Mouse (Mus musculus) E14TG2a.4 (cell line): ENCODE data around the gene Slc4a7.
A peak's percentile ranks its signal among the peaks of the same experiment; 100 is the strongest.

Source experiments
- H3K27me3 ChIP-seq: 2 replicates; pipeline ENCODE4 v1.6.1; 2014; ENCODE audit warnings: low read length, control low read depth; ENCODE audit not compliant: insufficient read depth
- H3K36me3 ChIP-seq: 2 replicates; pipeline ENCODE4 v1.6.1; 2014; ENCODE audit warnings: low read length, control low read depth; ENCODE audit not compliant: insufficient read depth
- H3K4me1 ChIP-seq: replicated peaks from 2 replicates; pipeline ENCODE4 v1.6.1; 2014; ENCODE audit warnings: low read depth, low read length, control low read depth
- H3K4me3 ChIP-seq: replicated peaks from 2 replicates; pipeline ENCODE4 v1.5.1; 2014; ENCODE audit warnings: mild to moderate bottlenecking, low read length
- H3K9me3 ChIP-seq: 2 replicates; pipeline ENCODE4 v1.6.1; 2014; ENCODE audit warnings: low read length, control low read depth
- CTCF ChIP-seq: conservative IDR thresholded peaks from 2 replicates; pipeline ENCODE4 v1.5.1; 2014; ENCODE audit warnings: low read length
- NANOG ChIP-seq: IDR thresholded peaks from 2 replicates; pipeline ENCODE4 v1.6.1; 2014; ENCODE audit warnings: borderline replicate concordance, low read length, mixed read lengths
- POU5F1 ChIP-seq: IDR thresholded peaks from 2 replicates; pipeline ENCODE4 v1.6.1; 2014; ENCODE audit warnings: low read length, borderline replicate concordance

Slc4a7 gene

DNA sequence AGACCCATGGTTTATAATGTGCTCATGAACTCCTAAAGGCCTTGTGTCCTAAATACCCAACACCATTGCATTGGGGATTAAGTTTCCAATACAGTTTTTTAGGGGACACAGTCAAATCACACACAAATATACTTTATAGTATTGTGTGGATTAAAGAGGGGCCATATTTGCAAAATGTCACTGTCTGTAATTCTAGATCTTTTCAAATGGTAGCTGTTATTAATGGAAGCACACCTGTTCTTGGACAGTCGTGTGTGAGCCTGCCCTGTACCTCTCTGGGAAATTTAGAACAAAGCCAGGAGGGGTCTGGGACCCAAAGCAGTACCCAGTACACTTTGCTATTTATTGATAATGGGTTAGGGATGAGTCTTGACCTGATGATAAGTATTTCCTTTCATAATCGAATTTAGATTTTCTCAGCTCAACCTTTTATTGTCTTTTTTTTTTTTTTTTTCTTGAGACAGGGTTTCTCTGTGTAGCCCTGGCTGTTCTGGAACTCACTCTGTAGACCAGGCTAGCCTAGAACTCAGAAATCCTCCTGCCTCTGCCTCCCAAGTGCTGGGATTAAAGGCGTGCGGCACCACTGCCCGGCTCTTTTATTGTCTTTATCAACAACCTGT lies at the start of gene Slc4a7:
Slc4a7 (plus strand) TSS at position 570 of the 620 bp plus-strand sequence.
- H3K4me1 ChIP-seq = peaks cover 8% of the 10 kb centered on the region
- TF ChIP-seq POU5F1 (no peak), CTCF (no peak), NANOG (no peak)
- 0 out of 2 replicates have a peak, but pooled peaks cover 3% of the 10 kb centered on the region for H3K27me3 ChIP-seq
- H3K4me3 ChIP-seq = peak within 1 kb of the TSS; percentile 91
- no peaks in the 10 kb centered on the region for H3K36me3 ChIP-seq
- no peaks in the 10 kb centered on the region for H3K9me3 ChIP-seq

DNA sequence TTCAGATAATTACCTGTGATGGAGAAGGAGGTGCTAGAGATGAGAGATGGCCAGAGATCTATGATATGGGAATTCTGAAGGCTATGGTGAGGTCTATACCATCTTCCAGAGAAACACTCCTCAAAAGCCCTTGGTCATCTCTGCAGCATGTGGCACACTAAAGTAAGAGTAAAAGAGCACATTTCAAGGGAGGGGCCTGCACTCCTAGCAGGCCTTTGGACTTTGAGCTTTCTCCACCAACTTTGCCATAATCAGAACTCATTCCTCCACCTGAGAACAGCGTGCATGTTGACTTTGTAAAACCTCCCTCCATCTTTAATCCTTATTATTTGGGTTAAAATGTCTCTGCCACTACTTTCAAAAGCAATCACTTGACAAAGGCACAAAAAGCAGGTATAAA lies 31.5 kb upstream of the Slc4a7 start:
- no peak overlapping the region for H3K4me3 ChIP-seq
- H3K9me3 ChIP-seq = peaks cover 30% of the 10 kb centered on the region
- TF ChIP-seq POU5F1 (no peak), NANOG (no peak), CTCF (no peak)
- no peaks in the 10 kb centered on the region for H3K4me1 ChIP-seq
- no peaks in the 10 kb centered on the region for H3K27me3 ChIP-seq
- no peaks in the 10 kb centered on the region for H3K36me3 ChIP-seq

GRCm38 (mm10) chr14:14681611-14682010 lies 20.5 kb upstream of the Slc4a7 start:
- no peaks in the 10 kb centered on the region for H3K36me3 ChIP-seq
- H3K4me1 ChIP-seq = no peaks in the 10 kb centered on the region
- H3K9me3 ChIP-seq = no peaks in the 10 kb centered on the region
- H3K27me3 ChIP-seq = no peaks in the 10 kb centered on the region
- H3K4me3 ChIP-seq = no peak overlapping the region
- no peak for TF ChIP-seq POU5F1
- TF ChIP-seq CTCF = no peak
- no peak for TF ChIP-seq NANOG

DNA sequence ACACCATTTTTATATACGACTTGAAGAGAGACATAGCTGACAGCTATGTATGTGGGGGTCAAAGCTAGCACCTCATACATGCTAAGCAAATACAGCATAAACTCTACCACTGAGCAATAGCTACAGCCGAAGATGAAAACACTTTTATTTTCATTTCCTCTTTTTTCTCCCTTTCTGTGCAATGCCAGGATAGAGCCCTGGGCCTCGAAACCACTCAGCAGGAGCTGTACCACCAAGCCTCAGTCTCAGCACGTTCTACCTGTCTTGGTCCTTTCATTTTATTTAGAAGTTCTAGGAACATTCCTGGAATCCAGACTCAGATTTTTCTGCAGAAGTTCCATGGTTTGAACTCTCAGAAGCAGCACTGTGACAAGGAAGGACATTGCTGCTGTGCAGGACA lies 17.3 kb upstream of the Slc4a7 start:
- TF ChIP-seq POU5F1 (no peak), CTCF (no peak), NANOG (no peak)
- Histone ChIP-seq H3K4me3 (no peak overlapping the region), H3K4me1 (no peaks in the 10 kb centered on the region), H3K9me3 (no peaks in the 10 kb centered on the region), H3K36me3 (no peaks in the 10 kb centered on the region), H3K27me3 (no peaks in the 10 kb centered on the region)

DNA sequence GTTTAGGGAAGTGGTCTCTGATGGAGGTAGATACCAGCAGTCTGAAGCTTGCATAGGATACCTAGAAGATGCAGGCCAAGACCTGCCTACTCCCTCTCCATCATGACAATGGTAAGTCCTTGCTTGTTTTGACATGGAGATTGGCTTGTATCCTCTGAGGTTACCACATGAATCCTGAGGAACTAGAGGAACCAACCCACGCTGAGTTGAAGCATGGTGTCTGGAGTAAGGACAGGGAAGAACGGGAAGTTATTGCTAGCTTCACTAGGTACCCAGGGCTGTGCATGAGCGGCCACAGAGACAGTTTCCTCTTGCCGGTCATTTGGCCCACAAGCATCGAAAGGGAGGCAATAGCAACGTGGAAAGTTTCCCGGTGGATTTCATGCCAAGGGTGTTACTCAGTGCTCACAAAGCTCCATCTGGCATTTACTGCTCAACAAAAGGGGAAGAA lies 16.0 kb upstream of the Slc4a7 start:
- Histone ChIP-seq H3K4me1 (no peaks in the 10 kb centered on the region), H3K4me3 (no peak overlapping the region), H3K27me3 (no peaks in the 10 kb centered on the region), H3K36me3 (no peaks in the 10 kb centered on the region), H3K9me3 (no peaks in the 10 kb centered on the region)
- no peak for TF ChIP-seq NANOG
- TF ChIP-seq CTCF = no peak
- no peak for TF ChIP-seq POU5F1

DNA sequence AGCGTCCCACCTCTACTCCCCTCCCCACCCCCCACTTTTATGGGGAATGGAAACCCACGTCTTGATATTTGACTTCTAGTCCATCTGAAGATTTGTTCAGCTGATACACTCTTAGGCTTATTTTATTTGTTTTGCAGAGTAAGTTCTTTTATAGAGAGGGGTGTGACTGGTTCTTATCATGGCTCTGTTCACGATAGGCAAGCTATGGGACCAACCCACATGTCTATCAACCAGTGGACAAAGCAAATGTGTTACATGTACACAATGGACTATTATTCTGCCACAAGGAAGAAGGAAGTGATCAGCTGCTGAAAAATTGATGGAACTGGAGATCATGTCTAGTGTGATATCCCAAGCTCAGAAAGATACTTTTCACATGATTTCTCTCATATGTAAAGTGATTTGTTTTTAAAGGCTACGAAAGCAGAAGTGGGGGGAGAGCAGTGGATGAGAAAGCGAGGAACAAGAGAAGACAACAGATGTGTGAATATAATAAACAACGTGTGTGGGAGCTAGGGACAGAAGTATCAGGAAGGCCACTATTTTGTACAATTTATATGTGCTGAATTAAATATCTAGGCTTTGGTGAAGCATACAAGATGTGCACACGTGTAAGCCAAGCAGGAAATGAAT lies 14.7 kb upstream of the Slc4a7 start:
- H3K4me3 ChIP-seq = no peak overlapping the region
- H3K27me3 ChIP-seq = no peaks in the 10 kb centered on the region
- no peaks in the 10 kb centered on the region for H3K36me3 ChIP-seq
- TF ChIP-seq NANOG (no peak), CTCF (no peak), POU5F1 (no peak)
- H3K4me1 ChIP-seq = no peaks in the 10 kb centered on the region
- no peaks in the 10 kb centered on the region for H3K9me3 ChIP-seq

GRCm38 (mm10) chr14:14702399-14703345 lies 593 bp downstream of the Slc4a7 start:
- Histone ChIP-seq H3K9me3 (no peaks in the 10 kb centered on the region), H3K36me3 (no peaks in the 10 kb centered on the region), H3K4me3 (peak overlapping the region; percentile 91), H3K4me1 (peaks cover 8% of the 10 kb centered on the region), H3K27me3 (0 out of 2 replicates have a peak, but pooled peaks cover 3% of the 10 kb centered on the region)
- TF ChIP-seq CTCF (no peak), NANOG (no peak), POU5F1 (no peak)

- Histone ChIP-seq H3K9me3 (no peaks in the 10 kb centered on the region), H3K27me3 (0 out of 2 replicates have a peak, but pooled peaks cover 3% of the 10 kb centered on the region), H3K4me1 (peaks cover 10% of the 10 kb centered on the region), H3K4me3 (peak overlapping the region; percentile 91), H3K36me3 (no peaks in the 10 kb centered on the region)
- TF ChIP-seq NANOG (no peak), POU5F1 (no peak), CTCF (no peak)
Measured at GRCm38 (mm10) chr14:14703346-14703871, 1.3 kb downstream of the Slc4a7 start.

DNA sequence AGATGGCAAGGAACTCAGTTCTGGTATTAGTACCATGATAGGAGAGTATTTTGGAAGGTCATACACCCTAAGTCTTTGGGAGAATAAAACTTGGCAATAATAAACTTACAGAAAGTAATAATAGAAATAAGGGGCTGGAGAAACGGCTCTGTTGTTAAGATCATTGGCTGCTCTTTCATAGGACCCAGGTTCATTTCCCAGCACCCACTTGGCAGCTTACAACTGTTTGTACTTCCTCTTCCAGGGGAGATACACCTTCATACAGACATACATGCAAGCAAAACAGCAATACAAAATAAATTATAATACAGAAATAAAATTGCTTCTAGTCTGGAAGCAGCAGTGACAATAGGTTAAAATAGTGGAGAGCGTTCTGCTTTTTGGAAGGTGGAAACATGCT lies 2.6 kb downstream of the Slc4a7 start:
- no peak for TF ChIP-seq POU5F1
- no peak for TF ChIP-seq NANOG
- TF ChIP-seq CTCF = no peak
- no peaks in the 10 kb centered on the region for H3K9me3 ChIP-seq
- 0 out of 2 replicates have a peak, but pooled peaks cover 3% of the 10 kb centered on the region for H3K27me3 ChIP-seq
- H3K4me3 ChIP-seq = 0 out of 2 replicates have a peak overlapping the region, but pooled peaks have one; percentile 91
- no peaks in the 10 kb centered on the region for H3K36me3 ChIP-seq
- H3K4me1 ChIP-seq = peaks cover 19% of the 10 kb centered on the region
